Mouse (Mus musculus): ENCODE results near the gene 2010106E10Rik.

Gene 2010106E10Rik

DNA sequence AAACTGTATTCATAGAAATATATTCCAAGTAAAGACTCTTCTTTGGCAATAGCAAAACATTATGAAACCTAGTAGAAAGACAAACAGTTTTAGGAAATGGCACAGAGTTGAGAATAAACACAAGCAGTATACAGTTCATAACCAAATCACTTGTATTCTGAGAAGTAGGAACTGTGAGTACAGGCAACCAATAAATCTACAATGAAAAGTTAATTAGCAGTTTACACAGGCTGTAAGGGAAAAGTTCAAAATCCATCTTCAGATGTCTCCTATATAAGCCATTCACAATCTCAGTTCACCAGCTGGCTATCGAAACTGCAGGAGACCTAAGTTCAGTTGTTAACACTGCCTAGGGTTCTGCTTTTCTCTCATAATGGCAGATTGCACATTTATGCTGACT lies at the start of gene 2010106E10Rik:
Gene 2010106E10Rik (plus strand): TSS at position 301 of the 400 bp plus-strand sequence.
- no peak for DNase-seq (ENCODE audit: low spot score)

DNA sequence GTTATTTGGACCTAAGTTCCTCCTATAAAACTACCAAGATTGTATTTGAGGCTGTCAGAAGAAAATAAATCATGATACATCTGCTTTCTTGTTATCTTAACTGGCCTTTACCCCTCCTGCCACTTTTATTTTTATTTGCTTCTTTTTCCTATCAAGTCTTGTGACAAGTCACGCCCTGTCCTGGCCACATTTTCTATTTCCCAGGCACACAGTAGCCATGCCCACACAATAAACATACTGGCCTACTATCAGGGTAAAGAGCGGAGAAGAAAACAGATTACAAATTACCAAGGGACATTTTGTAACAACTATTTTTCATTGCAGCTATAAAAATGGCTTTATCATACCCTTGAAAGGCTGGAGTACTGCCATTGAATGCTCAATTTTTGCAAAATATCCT lies 10.6 kb downstream of the 2010106E10Rik start:
- DNase-seq (ENCODE audit: low spot score), result no peak

- no peak for DNase-seq (ENCODE audit: low spot score)
These were observed 29.7 kb downstream of the 2010106E10Rik start for GRCm38 (mm10) chrX:112524755-112525154.

DNA sequence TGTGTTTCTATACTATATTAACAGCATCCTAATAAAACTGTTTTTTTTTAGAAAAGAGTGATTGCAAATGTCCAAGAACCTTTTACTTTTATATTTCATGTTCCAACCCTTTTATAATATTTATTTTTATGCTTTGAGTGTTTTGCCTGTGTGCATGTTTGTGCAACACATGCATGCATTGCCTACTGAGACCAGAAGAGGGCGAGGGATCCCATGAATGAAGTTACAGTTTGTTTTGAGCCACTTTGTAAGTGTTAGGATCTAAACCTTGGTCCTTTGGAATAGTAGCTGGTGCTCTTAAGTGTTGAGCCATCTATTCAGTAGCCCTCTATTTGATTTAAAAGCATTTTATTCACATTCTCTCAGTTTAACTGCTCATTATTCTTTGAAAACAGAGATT lies 48.0 kb downstream of the 2010106E10Rik start:
- DNase-seq (ENCODE audit: low spot score), result no peak

- peak; percentile 39 for DNase-seq (ENCODE audit: low spot score)
These were observed 72.6 kb downstream of the 2010106E10Rik start for GRCm38 (mm10) chrX:112567716-112568115.

GRCm38 (mm10) chrX:112600511-112601305 lies 105.6 kb downstream of the 2010106E10Rik start, which contains the start of gene Zfp711:
TSS of gene Zfp711 (plus strand) at chrX:112600526.
- peak; percentile 86 for DNase-seq (ENCODE audit: low spot score)

DNA sequence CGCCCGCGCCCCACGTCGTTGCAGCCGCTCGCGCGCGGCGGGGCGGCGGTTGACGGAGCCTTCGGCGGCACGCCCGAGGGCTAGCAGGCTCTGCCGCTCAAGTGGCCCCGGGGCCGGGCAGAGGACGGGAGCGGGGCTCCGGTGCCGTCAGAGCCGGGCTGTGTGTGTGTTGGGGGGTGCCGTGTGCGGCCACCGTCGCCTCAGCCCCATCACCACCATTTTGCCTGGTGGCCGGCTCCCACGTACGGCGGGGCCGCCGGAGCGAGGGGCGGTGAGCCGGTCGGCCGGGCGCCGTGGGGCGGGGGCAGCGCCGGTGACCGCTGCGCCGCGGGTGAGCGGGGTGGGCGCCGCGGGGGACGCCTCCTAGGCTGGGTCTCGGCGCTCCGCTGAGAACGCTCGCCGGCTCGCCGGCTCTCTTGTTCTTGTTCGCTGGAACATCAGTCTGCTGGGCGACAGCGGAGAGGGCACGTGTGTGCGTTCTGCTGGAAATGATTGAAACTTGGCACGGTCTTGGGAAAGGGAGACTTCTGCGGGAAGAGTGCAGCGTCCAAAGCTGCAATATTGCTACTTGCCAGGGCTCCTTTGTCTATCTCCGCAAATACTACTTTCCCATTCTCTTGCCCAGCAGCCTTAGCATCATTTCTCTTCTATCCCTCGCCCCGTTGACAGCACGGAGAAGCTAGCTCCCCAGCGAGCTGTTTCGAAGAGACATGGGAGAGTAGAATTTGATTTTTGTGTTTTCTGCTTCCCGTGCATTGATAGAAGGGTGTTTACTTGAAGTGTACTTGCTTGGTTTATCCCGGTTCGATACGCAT lies 106.4 kb downstream of the 2010106E10Rik start:
- DNase-seq (ENCODE audit: low spot score), result peak; percentile 57
